Mouse (Mus musculus): ENCODE measurements around the gene Lhfpl3. TPM values are rescaled to one million over a fixed set of nuclear protein-coding genes. Genes with fewer than 3 reads are reported as not detected.

The Lhfpl3 gene
- polyA plus RNA-seq, 2 experiments from 2014 or later, result 0.16 TPM; not detected in 1

Other genes starting within 250 kb of the Lhfpl3 start
- 10 to 100 TPM; 47.6 to 55.4 TPM for gene Orc5, start 195.6 kb upstream of the Lhfpl3 start, polyA plus RNA-seq (2017; shearing (Covaris generic))